In genomic region chr8:84458853-84459252, GRCm38 (mm10) we compare ENCODE assay signal across 11 mouse cellular contexts.
DNase-seq lines count a peak whose midpoint lies in the region; ATAC-seq lines count a peak whose summit lies in the region.
"Had no signal": no experiment of that assay in that cellular context is flagged by ENCODE, and none has a peak within 500 bp of the region (broad histone marks: within the 10 kb centered on the region; RNA-seq: fewer than 3 reads in every experiment).

No protein-coding gene starts in this region.

- peaks cover 40% of the 10 kb centered on the region for H3K36me3 ChIP-seq in hindbrain, embryonic 13.5 days
- peaks cover 24% of the 10 kb centered on the region for H3K36me3 ChIP-seq in midbrain, embryonic 16.5 days (ENCODE audit: control insufficient read depth, insufficient read depth, low read length)

- peak; percentile 19 to 24 for DNase-seq in layer of hippocampus, adult 18-20 months (ENCODE audit: low spot score in 2 of 2)
- no peak for DNase-seq in layer of hippocampus, postnatal 10 days (ENCODE audit: low spot score in 2 of 2)
- DNase-seq in NIH3T3 (ENCODE audit: low read depth) = peak; percentile 54
- no peak for DNase-seq in testis, postnatal 14 days (ENCODE audit: low spot score)
- no peak for DNase-seq in urinary bladder, postnatal 4 days (ENCODE audit: low spot score in 2 of 2)
- no peak for DNase-seq in cerebellum, adult 8-10 months
- DNase-seq: kidney, adult 2 months; liver had no signal

- H3K4me2 ChIP-seq in hindbrain, embryonic 13.5 days = no peak overlapping the region
- H3K4me2 ChIP-seq in midbrain, embryonic 16.5 days (ENCODE audit: low read length) = no peak overlapping the region

- no peak for ATAC-seq in hindbrain, embryonic 13.5 days (ENCODE audit: low FRiP score)
- ATAC-seq in midbrain, embryonic 16.5 days = no peak
- ATAC-seq: lung, postnatal 0 days had no signal

- H3K27ac ChIP-seq in hindbrain, embryonic 13.5 days = peak overlapping the region; percentile 77
- H3K27ac ChIP-seq in midbrain, embryonic 16.5 days (ENCODE audit: low read length) = peak overlapping the region; percentile 44

- 62% methylated on average over 7 of the region's 7 CpGs for WGBS in hindbrain, embryonic 13.5 days
- WGBS in midbrain, embryonic 16.5 days = 59% methylated on average over 7 of the region's 7 CpGs

- H3K9ac ChIP-seq in hindbrain, embryonic 13.5 days = peak overlapping the region; percentile 29; the same call in 1 of the 2 replicates
- H3K9ac ChIP-seq in midbrain, embryonic 16.5 days (ENCODE audit: low read depth, low read length) = 0 out of 2 replicates have a peak overlapping the region, but pooled peaks have one; percentile 25

- peaks cover 26% of the 10 kb centered on the region for H3K4me1 ChIP-seq in hindbrain, embryonic 13.5 days (replicated peaks)
- no peaks in the 10 kb centered on the region for H3K4me1 ChIP-seq in midbrain, embryonic 16.5 days (ENCODE audit: control insufficient read depth, insufficient read depth, low read length)

- peaks cover 8% of the 10 kb centered on the region for H3K9me3 ChIP-seq in hindbrain, embryonic 13.5 days
- H3K9me3 ChIP-seq in midbrain, embryonic 16.5 days (replicated peaks; ENCODE audit: control insufficient read depth, low read length, poor library complexity, severe bottlenecking) = peaks cover 8% of the 10 kb centered on the region; the same call in 1 of the 2 replicates

- no peaks in the 10 kb centered on the region for H3K27me3 ChIP-seq in hindbrain, embryonic 13.5 days
- no peaks in the 10 kb centered on the region for H3K27me3 ChIP-seq in midbrain, embryonic 16.5 days (ENCODE audit: control insufficient read depth, insufficient read depth, low read depth, low read length)

- no peak overlapping the region for H3K4me3 ChIP-seq in hindbrain, embryonic 13.5 days
- no peak overlapping the region for H3K4me3 ChIP-seq in midbrain, embryonic 16.5 days (ENCODE audit: low read depth, low read length)

Comparison
In these comparisons a context has a peak if more than half of its experiments do, and no peak if none do; other contexts are left out.
1. DNase-seq: peak in layer of hippocampus, adult 18-20 months (2 of 2) and NIH3T3 (single experiment); none in layer of hippocampus, postnatal 10 days (0 of 2), testis, postnatal 14 days (single experiment), urinary bladder, postnatal 4 days (0 of 2) and cerebellum, adult 8-10 months (single experiment).